In genomic region chr1:104993905-104994611, GRCm38 (mm10) we compare ENCODE assay signal across 9 mouse cellular contexts.
DNase-seq lines count a peak whose midpoint lies in the region; ATAC-seq and TF ChIP-seq lines count a peak whose summit lies in the region.
"Had no signal": no experiment of that assay in that cellular context is flagged by ENCODE, and none has a peak within 500 bp of the region (broad histone marks: within the 10 kb centered on the region; RNA-seq: fewer than 3 reads in every experiment).

No protein-coding gene starts in this region.

- no peak for TF ChIP-seq CTCF in heart, adult 2 months (IDR thresholded peaks at IDR 0.05)
- no peak for TF ChIP-seq CTCF in midbrain, postnatal 0 days (IDR thresholded peaks at IDR 0.05)

- peak overlapping the region; percentile 28 for H3K4me3 ChIP-seq in heart, adult 2 months
- peak overlapping the region; percentile 37 for H3K4me3 ChIP-seq in limb, embryonic 11.5 days (ENCODE audit: low read depth, low read length)
- H3K4me3 ChIP-seq in midbrain, postnatal 0 days (ENCODE audit: low read depth, low read length): peak overlapping the region; percentile 37

- peak; percentile 22 to 38 for DNase-seq in heart, adult 2 months
- no peak for DNase-seq in heart, adult 9 months (ENCODE audit: low spot score in 2 of 2)
- peak; percentile 58 for DNase-seq in embryo, embryonic 9.5 days (ENCODE audit: extremely low spot score)
- DNase-seq in heart, postnatal 4 days: peak; percentile 15
- peak; percentile 65 for DNase-seq in limb, embryonic 11.5 days (ENCODE audit: low spot score)
- no peak for DNase-seq in midbrain, postnatal 0 days (ENCODE audit: low spot score)
- no peak for DNase-seq in T-cell, adult 2 months (ENCODE audit: low spot score)
- no peak for DNase-seq in right cerebral cortex, adult 18-20 months

- peak overlapping the region; percentile 82 for H3K4me2 ChIP-seq in limb, embryonic 11.5 days (ENCODE audit: low read depth, severe bottlenecking)
- peak overlapping the region; percentile 67 for H3K4me2 ChIP-seq in midbrain, postnatal 0 days (ENCODE audit: low read depth, low read length, poor library complexity, severe bottlenecking)

- 25% methylated on average over 51 of the region's 51 CpGs for whole genome bisulfite sequencing in heart, adult 2 months
- 10% methylated on average over 51 of the region's 51 CpGs for WGBS in limb, embryonic 11.5 days
- WGBS in midbrain, postnatal 0 days: 8% methylated on average over 51 of the region's 51 CpGs

- ATAC-seq in limb, embryonic 11.5 days (ENCODE audit: insufficient number of reproducible peaks, low FRiP score, low TSS enrichment, low read depth): peak; percentile 76; the same call in 1 of the 2 replicates
- ATAC-seq in midbrain, postnatal 0 days (ENCODE audit: low FRiP score): peak; percentile 84
- ATAC-seq: Patski had no signal

- H3K27me3 ChIP-seq in heart, adult 2 months (ENCODE audit: control insufficient read depth, insufficient read depth, low read length): no peaks in the 10 kb centered on the region
- no peaks in the 10 kb centered on the region for H3K27me3 ChIP-seq in limb, embryonic 11.5 days (ENCODE audit: control insufficient read depth, insufficient read depth, low read length)
- H3K27me3 ChIP-seq in midbrain, postnatal 0 days (ENCODE audit: insufficient read depth, low read length): no peaks in the 10 kb centered on the region

- no peaks in the 10 kb centered on the region for H3K36me3 ChIP-seq in heart, adult 2 months (ENCODE audit: control insufficient read depth, insufficient read depth, low read length)
- H3K36me3 ChIP-seq in limb, embryonic 11.5 days (ENCODE audit: control insufficient read depth, insufficient read depth, low read length): no peaks in the 10 kb centered on the region
- H3K36me3 ChIP-seq in midbrain, postnatal 0 days (ENCODE audit: insufficient read depth, low read length): no peaks in the 10 kb centered on the region

- H3K9ac ChIP-seq in heart, adult 2 months (ENCODE audit: low read depth, low read length): peak overlapping the region; percentile 52
- H3K9ac ChIP-seq in limb, embryonic 11.5 days (ENCODE audit: low read length): peak overlapping the region; percentile 57
- peak overlapping the region; percentile 51; the same call in 1 of the 2 replicates for H3K9ac ChIP-seq in midbrain, postnatal 0 days (replicated peaks; ENCODE audit: low read length, poor library complexity, severe bottlenecking)

- no peaks in the 10 kb centered on the region for H3K9me3 ChIP-seq in limb, embryonic 11.5 days (ENCODE audit: control insufficient read depth, low read length)
- no peaks in the 10 kb centered on the region for H3K9me3 ChIP-seq in midbrain, postnatal 0 days (ENCODE audit: low read length)

- H3K27ac ChIP-seq in heart, adult 2 months: no peak overlapping the region
- no peak overlapping the region for H3K27ac ChIP-seq in limb, embryonic 11.5 days (replicated peaks; ENCODE audit: low read depth, low read length)
- no peak overlapping the region for H3K27ac ChIP-seq in midbrain, postnatal 0 days (ENCODE audit: low read depth, low read length)

- no peaks in the 10 kb centered on the region for H3K4me1 ChIP-seq in heart, adult 2 months (ENCODE audit: control insufficient read depth, insufficient read depth, low read length)
- 0 out of 2 replicates have a peak, but pooled peaks cover 4% of the 10 kb centered on the region for H3K4me1 ChIP-seq in limb, embryonic 11.5 days (ENCODE audit: control insufficient read depth, insufficient read depth, low read length)
- no peaks in the 10 kb centered on the region for H3K4me1 ChIP-seq in midbrain, postnatal 0 days (ENCODE audit: insufficient read depth, low read length)

- intact Hi-C loops in heart, adult 2 months (cut with DNase I): no loop called here

- no peaks in the 10 kb centered on the region for H3K79me2 ChIP-seq in heart, adult 2 months (replicated peaks; ENCODE audit: control insufficient read depth, insufficient read depth, low read length)

- TF ChIP-seq POLR2A in heart, adult 2 months (IDR thresholded peaks at IDR 0.05; ENCODE audit: insufficient read depth, low read depth, low read length): no peak

- no peak for TF ChIP-seq EP300 in heart, adult 2 months (IDR thresholded peaks at IDR 0.05; ENCODE audit: insufficient read depth, low read depth, low read length)

Comparison
In these comparisons a context has a peak if more than half of its experiments do, and no peak if none do; other contexts are left out.
1. DNase-seq: peak in heart, adult 2 months (2 of 2), embryo, embryonic 9.5 days (single experiment), heart, postnatal 4 days (single experiment) and limb, embryonic 11.5 days (single experiment); none in heart, adult 9 months (0 of 2), midbrain, postnatal 0 days (single experiment), T-cell, adult 2 months (single experiment) and right cerebral cortex, adult 18-20 months (single experiment).
2. Peak in every context shown above with its lines, with median percentiles within 50 percentile points of each other: H3K4me3 ChIP-seq and H3K9ac ChIP-seq.